Mouse (Mus musculus) hindbrain, postnatal 0 days (tissue): ENCODE measurements around the gene Dock4. TPM values are rescaled to one million over a fixed set of nuclear protein-coding genes. Genes with fewer than 3 reads are reported as not detected.
A peak's percentile ranks its signal among the peaks of the same experiment; 100 is the strongest.

Experiments used
- ATAC-seq: fragments of 200-750 bp; cut with Nextera tagmentation; 2 replicates; pipeline ENCODE4 v1.8.0; 2017; ENCODE audit warnings: mild to moderate bottlenecking, moderate TSS enrichment, moderate library complexity
- DNase-seq: peaks from one replicate; pipeline ENCODE4 v3.0.0-alpha.2; 2015; ENCODE audit warnings: low spot score
- H3K27ac ChIP-seq: fragments of 300-500 bp; sonication (generic); 2 replicates; pipeline ENCODE4 v1.5.1; 2014; ENCODE audit warnings: mild to moderate bottlenecking
- H3K27me3 ChIP-seq: fragments of 300-500 bp; sonication (generic); 2 replicates; pipeline ENCODE4 v1.6.1; 2014; ENCODE audit warnings: low read length, mixed read lengths; ENCODE audit not compliant: insufficient read depth
- H3K36me3 ChIP-seq: fragments of 300-500 bp; sonication (generic); 2 replicates; pipeline ENCODE4 v1.6.1; 2014; ENCODE audit warnings: low read length, mixed read lengths; ENCODE audit not compliant: insufficient read depth
- H3K4me1 ChIP-seq: fragments of 300-500 bp; sonication (generic); 2 replicates; pipeline ENCODE4 v1.6.1; 2014; ENCODE audit warnings: antibody characterized with exemption, low read length, mixed read lengths; ENCODE audit not compliant: insufficient read depth
- H3K4me2 ChIP-seq: fragments of 300-500 bp; sonication (generic); 2 replicates; pipeline ENCODE4 v1.6.1; 2014; ENCODE audit warnings: low read depth, mild to moderate bottlenecking, low read length, moderate library complexity, mixed read lengths
- H3K4me3 ChIP-seq: fragments of 300-500 bp; sonication (generic); 2 replicates; pipeline ENCODE4 v1.5.1; 2014; ENCODE audit warnings: low read length
- H3K9ac ChIP-seq: fragments of 300-500 bp; sonication (generic); replicated peaks from 2 replicates; pipeline ENCODE4 v1.6.1; 2014; ENCODE audit warnings: mild to moderate bottlenecking, low read length, moderate library complexity, mixed read lengths
- H3K9me3 ChIP-seq: fragments of 300-500 bp; sonication (generic); 2 replicates; pipeline ENCODE4 v1.6.1; 2016; ENCODE audit warnings: low read length, mixed read lengths
- CTCF ChIP-seq: IDR thresholded peaks from 2 replicates; pipeline ENCODE4 v1.5.1; 2016; ENCODE audit warnings: antibody characterized with exemption, control low read depth, low read depth
- WGBS: fragments of 180-500 bp; shearing (Covaris S2); extraction: QIAGEN DNeasy Blood & Tissue Kit; methylation state at CpG from one replicate; pipeline ENCODE4 v1.1.7; 2014; 5-methylcytosine and 5-hydroxymethylcytosine counted together
- polyA plus RNA-seq: library from polyadenylated mRNA; unstranded; fragments of >200 nt; fragmentation: Nextera tagmentation; extraction: Ambion mirVana; gene quantifications from 2 replicates; pipeline ENCODE4 v1.2.1, GENCODE M21; 2015
- total RNA-seq: library from RNA; depleted of rRNA; stranded (reverse); fragments of >200 nt; gene quantifications from 2 replicates; pipeline ENCODE4 v1.2.3, GENCODE M21; 2014

The Dock4 gene
- total and polyA plus RNA-seq, 2 experiments from 2014 or later, result 16.7 to 30.7 TPM

GRCm38 (mm10) chr12:40595440-40595839, 149.7 kb downstream of the Dock4 start:
- Histone ChIP-seq H3K9me3 (no peaks in the 10 kb centered on the region), H3K4me3 (no peak overlapping the region), H3K4me2 (no peak overlapping the region), H3K27ac (no peak overlapping the region), H3K4me1 (no peaks in the 10 kb centered on the region), H3K9ac (no peak overlapping the region), H3K36me3 (no peaks in the 10 kb centered on the region), H3K27me3 (no peaks in the 10 kb centered on the region)
- peak; percentile 6 for DNase-seq
- TF ChIP-seq CTCF, result peak; percentile 12; the same call in 1 of the 2 replicates
- no peak for ATAC-seq
- WGBS, result 80% methylated on average over 6 of the region's 6 CpGs

- Histone ChIP-seq H3K27ac (no peak overlapping the region), H3K9ac (no peak overlapping the region), H3K27me3 (no peaks in the 10 kb centered on the region), H3K4me3 (no peak overlapping the region), H3K4me2 (no peak overlapping the region), H3K9me3 (no peaks in the 10 kb centered on the region), H3K36me3 (no peaks in the 10 kb centered on the region), H3K4me1 (no peaks in the 10 kb centered on the region)
- ATAC-seq (no peak), DNase-seq (no peak)
- 81% methylated on average over 7 of the region's 7 CpGs for WGBS
- no peak for TF ChIP-seq CTCF
Observed at GRCm38 (mm10) chr12:40596020-40596419, 150.3 kb downstream of the Dock4 start.

DNA sequence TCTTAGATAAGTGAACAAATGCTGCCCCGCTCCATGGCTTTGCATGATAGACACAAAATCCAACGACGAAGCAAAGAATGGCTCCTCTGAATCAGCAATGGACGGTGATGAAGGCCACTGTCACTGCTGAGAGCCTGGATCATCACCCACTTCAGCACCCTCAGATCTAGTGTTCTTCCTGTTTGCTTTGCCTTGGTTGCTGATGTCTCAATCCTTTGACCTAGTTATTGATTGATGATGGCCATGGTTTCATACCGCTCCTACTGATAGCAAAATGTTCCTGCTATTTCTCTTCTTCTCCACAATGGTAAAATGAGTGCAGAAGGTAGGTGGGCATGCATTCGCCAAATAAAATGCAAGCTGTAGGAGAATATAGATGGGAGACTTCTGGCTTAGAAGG, 150.7 kb downstream of the Dock4 start:
- H3K9ac ChIP-seq, result no peak overlapping the region
- no peaks in the 10 kb centered on the region for H3K4me1 ChIP-seq
- H3K4me3 ChIP-seq, result no peak overlapping the region
- no peak for TF ChIP-seq CTCF
- ATAC-seq, result no peak
- H3K4me2 ChIP-seq, result no peak overlapping the region
- no peaks in the 10 kb centered on the region for H3K27me3 ChIP-seq
- no peaks in the 10 kb centered on the region for H3K36me3 ChIP-seq
- no peak overlapping the region for H3K27ac ChIP-seq
- 89% methylated on average over 6 of the region's 6 CpGs for WGBS
- no peaks in the 10 kb centered on the region for H3K9me3 ChIP-seq
- DNase-seq, result no peak

DNA sequence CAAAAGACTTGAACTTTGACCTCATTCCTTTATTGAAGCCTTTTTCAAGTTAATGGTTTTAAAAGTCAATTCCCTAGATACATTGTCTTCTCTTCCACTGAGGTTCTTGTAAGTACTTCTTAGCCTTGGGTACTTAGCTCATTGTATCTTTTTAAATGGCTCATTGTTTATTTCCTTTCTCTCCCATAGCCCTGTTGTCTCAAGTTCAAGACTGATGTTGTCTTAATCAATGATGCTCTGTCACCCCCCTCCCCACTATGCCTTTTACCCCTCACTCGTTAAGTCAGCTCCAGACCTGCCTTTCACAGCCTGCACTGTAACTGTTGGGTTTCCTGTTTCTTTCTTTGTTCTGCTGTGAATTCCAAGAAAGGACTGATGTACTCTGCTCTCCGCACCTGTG, 154.2 kb downstream of the Dock4 start:
- no peak overlapping the region for H3K9ac ChIP-seq
- H3K27me3 ChIP-seq, result no peaks in the 10 kb centered on the region
- no peaks in the 10 kb centered on the region for H3K36me3 ChIP-seq
- DNase-seq (no peak), ATAC-seq (no peak)
- no peaks in the 10 kb centered on the region for H3K4me1 ChIP-seq
- H3K4me3 ChIP-seq, result no peak overlapping the region
- no peaks in the 10 kb centered on the region for H3K9me3 ChIP-seq
- H3K27ac ChIP-seq, result no peak overlapping the region
- H3K4me2 ChIP-seq, result no peak overlapping the region
- WGBS, result 63% methylated on average over 2 of the region's 2 CpGs
- TF ChIP-seq CTCF, result no peak

GRCm38 (mm10) chr12:40605565-40605964, 159.8 kb downstream of the Dock4 start:
- 79% methylated on average over 4 of the region's 4 CpGs for WGBS
- ATAC-seq (no peak), DNase-seq (no peak)
- H3K9ac ChIP-seq, result no peak overlapping the region
- no peaks in the 10 kb centered on the region for H3K27me3 ChIP-seq
- H3K4me1 ChIP-seq, result no peaks in the 10 kb centered on the region
- no peak overlapping the region for H3K27ac ChIP-seq
- TF ChIP-seq CTCF, result no peak
- no peak overlapping the region for H3K4me2 ChIP-seq
- H3K4me3 ChIP-seq, result no peak overlapping the region
- no peaks in the 10 kb centered on the region for H3K9me3 ChIP-seq
- no peaks in the 10 kb centered on the region for H3K36me3 ChIP-seq

- H3K27me3 ChIP-seq, result no peaks in the 10 kb centered on the region
- H3K27ac ChIP-seq, result no peak overlapping the region
- H3K4me1 ChIP-seq, result no peaks in the 10 kb centered on the region
- H3K9ac ChIP-seq, result no peak overlapping the region
- H3K36me3 ChIP-seq, result no peaks in the 10 kb centered on the region
- no peak overlapping the region for H3K4me3 ChIP-seq
- H3K4me2 ChIP-seq, result no peak overlapping the region
- no peak for TF ChIP-seq CTCF
- peak; percentile 59 for ATAC-seq
- no peaks in the 10 kb centered on the region for H3K9me3 ChIP-seq
- DNase-seq, result peak; percentile 6
Observed at GRCm38 (mm10) chr12:40622926-40623325, 177.2 kb downstream of the Dock4 start.

DNA sequence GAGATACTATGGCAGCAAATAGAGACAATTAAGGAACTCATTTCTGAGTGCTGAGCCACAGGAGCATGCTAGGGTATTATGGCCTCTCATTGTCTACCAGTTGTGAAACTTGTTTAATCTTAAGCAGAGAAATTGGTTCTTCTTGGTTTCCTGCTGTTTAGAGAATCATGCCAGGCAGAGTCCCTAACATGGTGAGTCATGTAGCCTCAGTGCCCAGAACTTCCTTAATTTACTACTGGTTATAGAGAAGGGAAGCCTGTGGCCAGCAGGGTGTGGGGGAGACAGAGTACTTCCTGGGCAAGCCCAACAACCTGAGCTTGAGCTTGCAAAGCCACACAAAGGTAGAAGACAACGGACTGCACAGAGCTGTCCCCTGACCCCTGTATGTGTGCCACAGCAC, 180.8 kb downstream of the Dock4 start:
- no peak for DNase-seq
- H3K9me3 ChIP-seq, result no peaks in the 10 kb centered on the region
- H3K27ac ChIP-seq, result no peak overlapping the region
- H3K4me3 ChIP-seq, result no peak overlapping the region
- no peaks in the 10 kb centered on the region for H3K4me1 ChIP-seq
- H3K4me2 ChIP-seq, result no peak overlapping the region
- no peaks in the 10 kb centered on the region for H3K36me3 ChIP-seq
- no peak for ATAC-seq
- H3K9ac ChIP-seq, result no peak overlapping the region
- no peaks in the 10 kb centered on the region for H3K27me3 ChIP-seq
- TF ChIP-seq CTCF, result no peak
- 96% methylated on average over 1 of the region's 1 CpGs for WGBS
